Mouse (Mus musculus) heart, adult 2 months (tissue): ENCODE results near the gene Olfr214. TPM values are rescaled to one million over a fixed set of nuclear protein-coding genes. Genes with fewer than 3 reads are reported as not detected.
"Not testable (repeated sequence)": the region's sequence is repeated elsewhere in the genome, so short reads cannot be mapped to it uniquely, and the experiment has no call there.

ENCODE experiments used
- DNase-seq, 2 experiments: peaks; one replicate each; pipeline ENCODE4 v3.0.0; 2021
- H3K27ac ChIP-seq: fragments of 200-600 bp; 2 replicates; pipeline ENCODE4 v1.8.1; 2022
- H3K27me3 ChIP-seq: fragments of 200-500 bp; 2 replicates; pipeline ENCODE4 v1.6.1; 2012; ENCODE audit warnings: mild to moderate bottlenecking, low read length, inconsistent platforms, mixed read lengths; ENCODE audit not compliant: control insufficient read depth, insufficient read depth
- H3K36me3 ChIP-seq: fragments of 200-500 bp; 2 replicates; pipeline ENCODE4 v1.6.1; 2012; ENCODE audit warnings: low read length, inconsistent platforms; ENCODE audit not compliant: control insufficient read depth, insufficient read depth
- H3K4me1 ChIP-seq: fragments of 200-500 bp; 2 replicates; pipeline ENCODE4 v1.6.1; 2011; ENCODE audit warnings: low read length; ENCODE audit not compliant: control insufficient read depth, insufficient read depth
- H3K4me3 ChIP-seq: fragments of 200-600 bp; 2 replicates; pipeline ENCODE4 v1.8.1; 2022
- H3K79me2 ChIP-seq: fragments of 200-500 bp; replicated peaks from 2 replicates; pipeline ENCODE4 v1.6.1; 2012; ENCODE audit warnings: mild to moderate bottlenecking, inconsistent platforms, low read length, moderate library complexity, mixed read lengths; ENCODE audit not compliant: control insufficient read depth, insufficient read depth
- H3K9ac ChIP-seq: fragments of 200-500 bp; 2 replicates; pipeline ENCODE4 v1.6.1; 2012; ENCODE audit warnings: low read depth, mild to moderate bottlenecking, control low read depth, inconsistent platforms, low read length, mixed read lengths
- CTCF ChIP-seq: fragments of 200-600 bp; IDR thresholded peaks from 2 replicates; pipeline ENCODE4 v1.8.1; 2022; ENCODE audit warnings: antibody characterized with exemption, mild to moderate bottlenecking, moderate library complexity
- EP300 ChIP-seq: fragments of 200-500 bp; IDR thresholded peaks from 2 replicates; pipeline ENCODE4 v1.6.1; 2011; ENCODE audit warnings: low read depth, low read length, control low read depth; ENCODE audit not compliant: insufficient read depth
- POLR2A ChIP-seq: fragments of 200-500 bp; IDR thresholded peaks from 2 replicates; pipeline ENCODE4 v1.6.1; 2011; ENCODE audit warnings: mild to moderate bottlenecking, low read depth, low read length, control low read depth; ENCODE audit not compliant: insufficient read depth
- WGBS: fragments of 180-500 bp; shearing (Covaris S2); methylation state at CpG from one replicate; pipeline ENCODE4 v1.1.7; 2018; 5-methylcytosine and 5-hydroxymethylcytosine counted together
- intact Hi-C: fragments of 180-260 bp; cut with DNase I; formaldehyde crosslinking; loops from one replicate; pipeline ENCODE4 v1.15.1; 2025
- polyA plus RNA-seq: library from polyadenylated mRNA; depleted of rRNA; stranded (reverse); fragments of >200 nt; gene quantifications from 2 replicates; pipeline ENCODE4 v1.2.3, GENCODE M21; 2012; rRNA removed
- total RNA-seq, 2 experiments: library from RNA; stranded (reverse); gene quantifications; 2 replicates each; pipeline ENCODE4 v1.2.3; 2021

Gene Olfr214
- total and polyA plus RNA-seq, 3 experiments, result not detected

- TF ChIP-seq POLR2A, result no peak
- no peak for TF ChIP-seq EP300
- no peak for TF ChIP-seq CTCF
- Histone ChIP-seq H3K79me2 (no peaks in the 10 kb centered on the region), H3K4me3 (no peak overlapping the region), H3K4me1 (no peaks in the 10 kb centered on the region), H3K36me3 (no peaks in the 10 kb centered on the region), H3K9ac (no peak overlapping the region), H3K27me3 (no peaks in the 10 kb centered on the region), H3K27ac (no peak overlapping the region)
- WGBS, result 59% methylated on average over 3 of the region's 3 CpGs
- DNase-seq, result no peak
- intact Hi-C loops, result no loop called here
Observed at GRCm38 (mm10) chr6:116554952-116555351, 917 bp downstream of the Olfr214 start.

- TF ChIP-seq EP300 (no peak), CTCF (peak; percentile 77)
- no peaks in the 10 kb centered on the region for H3K36me3 ChIP-seq
- H3K4me3 ChIP-seq, result no peak overlapping the region
- H3K4me1 ChIP-seq, result no peaks in the 10 kb centered on the region
- no peak for DNase-seq
- intact Hi-C loops, result loop anchor here (5.0 kb wide), 2 partner anchors 143 to 558 kb away; no protein-coding TSS in a partner anchor
- H3K27ac ChIP-seq, result no peak overlapping the region
- no peaks in the 10 kb centered on the region for H3K79me2 ChIP-seq
- no peak overlapping the region for H3K9ac ChIP-seq
- WGBS, result 18% methylated on average over 3 of the region's 3 CpGs
- H3K27me3 ChIP-seq, result no peaks in the 10 kb centered on the region
Observed at GRCm38 (mm10) chr6:116569834-116570233, 15.8 kb downstream of the Olfr214 start.

- TF ChIP-seq POLR2A (no peak), CTCF (no peak), EP300 (no peak)
- no peaks in the 10 kb centered on the region for H3K27me3 ChIP-seq
- DNase-seq, result no peak
- H3K79me2 ChIP-seq, result no peaks in the 10 kb centered on the region
- H3K4me1 ChIP-seq, result no peaks in the 10 kb centered on the region
- no peaks in the 10 kb centered on the region for H3K36me3 ChIP-seq
- intact Hi-C loops, result no loop called here
- H3K9ac ChIP-seq, result no peak within 1 kb of the TSS
- WGBS, result 76% methylated on average over 4 of the region's 4 CpGs
- H3K27ac ChIP-seq, result no peak within 1 kb of the TSS
- no peak within 1 kb of the TSS for H3K4me3 ChIP-seq
Observed at GRCm38 (mm10) chr6:116584095-116584494, 30.1 kb downstream of the Olfr214 start, which contains the start of gene Olfr215. TSS of gene Olfr215 (minus strand) at chr6:116584195.

- H3K36me3 ChIP-seq, intact Hi-C loops: not testable (repeated sequence)
Observed at GRCm38 (mm10) chr6:116600969-116601368, 46.9 kb downstream of the Olfr214 start.

GRCm38 (mm10) chr6:116607230-116607629 is 53.2 kb downstream of the Olfr214 start:
- Histone ChIP-seq H3K36me3 (no peaks in the 10 kb centered on the region), H3K27ac (no peak overlapping the region), H3K27me3 (no peaks in the 10 kb centered on the region), H3K9ac (no peak overlapping the region), H3K4me1 (no peaks in the 10 kb centered on the region), H3K79me2 (no peaks in the 10 kb centered on the region), H3K4me3 (no peak overlapping the region)
- no peak for TF ChIP-seq EP300
- TF ChIP-seq POLR2A, result no peak
- peak; percentile 38 for TF ChIP-seq CTCF
- intact Hi-C loops, result no loop called here
- DNase-seq, result no peak
- WGBS, result 39% methylated on average over 4 of the region's 4 CpGs

More at GRCm38 (mm10) chr6:116600969-116601368, 46.9 kb downstream of the Olfr214 start:
- not testable (repeated sequence) for DNase-seq, H3K27me3 ChIP-seq, H3K9ac ChIP-seq, H3K27ac ChIP-seq, H3K79me2 ChIP-seq, H3K4me1 ChIP-seq, H3K4me3 ChIP-seq

Other genes with a start within 250 kb of the Olfr214 start
- gene March8, start 216.2 kb upstream of the Olfr214 start, total RNA-seq, result 10 to 100 TPM; 38.4 to 43.9 TPM
- gene March8, start 216.2 kb upstream of the Olfr214 start, polyA plus RNA-seq, result 27.8 and 46.2 TPM in 2 replicates
- 10 to 100 TPM; 14.3 to 16.4 TPM for gene Alox5, start 93.1 kb upstream of the Olfr214 start, total RNA-seq
- 6.6 and 12.2 TPM in 2 replicates for gene Alox5, start 93.1 kb upstream of the Olfr214 start, polyA plus RNA-seq
- gene Olfr211, start 65.1 kb upstream of the Olfr214 start, total RNA-seq, result not detected
- not detected in 2 replicates for gene Olfr211, start 65.1 kb upstream of the Olfr214 start, polyA plus RNA-seq
- not detected for gene Olfr212, start 47.7 kb upstream of the Olfr214 start, total RNA-seq
- gene Olfr212, start 47.7 kb upstream of the Olfr214 start, polyA plus RNA-seq, result not detected in 2 replicates
- gene Olfr213, start 15.8 kb upstream of the Olfr214 start, total RNA-seq, result not detected
- gene Olfr213, start 15.8 kb upstream of the Olfr214 start, polyA plus RNA-seq, result not detected in 2 replicates
- 1 to 10 TPM; 1.3 to 2.3 TPM for gene Gm5580, start 3.1 kb upstream of the Olfr214 start, total RNA-seq
- 0.12 TPM in 1 of 2 replicates, not detected in the other for gene Gm5580, start 3.1 kb upstream of the Olfr214 start, polyA plus RNA-seq
- not detected for gene Olfr215, start 30.0 kb downstream of the Olfr214 start, total RNA-seq
- gene Olfr215, start 30.0 kb downstream of the Olfr214 start, polyA plus RNA-seq, result not detected in 2 replicates
- gene Zfp422, start 74.8 kb downstream of the Olfr214 start, total RNA-seq, result 10 to 100 TPM; 14.8 to 19.2 TPM
- 13.1 and 27.8 TPM in 2 replicates for gene Zfp422, start 74.8 kb downstream of the Olfr214 start, polyA plus RNA-seq
- gene Depp1, start 96.4 kb downstream of the Olfr214 start, total RNA-seq, result 10 to 100 TPM; 53.5 to 86.1 TPM
- gene Depp1, start 96.4 kb downstream of the Olfr214 start, polyA plus RNA-seq, result 32.7 and 53.0 TPM in 2 replicates
- 1 to 10 TPM; 5.8 TPM for gene Rassf4, start 119.7 kb downstream of the Olfr214 start, total RNA-seq
- 6.4 and 8.9 TPM in 2 replicates for gene Rassf4, start 119.7 kb downstream of the Olfr214 start, polyA plus RNA-seq
- under 1 TPM; 0.03 to 0.05 TPM for gene Tmem72, start 162.7 kb downstream of the Olfr214 start, total RNA-seq
- gene Tmem72, start 162.7 kb downstream of the Olfr214 start, polyA plus RNA-seq, result under 0.01 TPM in 2 replicates